Comparison of ENCODE assay signal across 16 mouse cellular contexts in genomic region chr4:41293907-41294306, GRCm38 (mm10). TPM values are rescaled to one million over a fixed set of nuclear protein-coding genes. Genes with fewer than 3 reads are reported as not detected.
DNase-seq lines count a peak whose midpoint lies in the region; ATAC-seq and TF ChIP-seq lines count a peak whose summit lies in the region.
"Had no signal": no experiment of that assay in that cellular context is flagged by ENCODE, and none has a peak within 500 bp of the region (broad histone marks: within the 10 kb centered on the region; RNA-seq: fewer than 3 reads in every experiment).

No protein-coding gene starts in this region.

- no peak overlapping the region for H3K4me3 ChIP-seq in forebrain, embryonic 13.5 days
- no peak overlapping the region for H3K4me3 ChIP-seq in layer of hippocampus, adult 2 months
- H3K4me3 ChIP-seq: heart, embryonic 15.5 days; kidney, embryonic 15.5 days; neural tube, embryonic 15.5 days had no signal

- WGBS in forebrain, embryonic 13.5 days, result 33% methylated on average over 4 of the region's 4 CpGs

- peaks cover 88% of the 10 kb centered on the region for H3K36me3 ChIP-seq in forebrain, embryonic 13.5 days (ENCODE audit: poor library complexity, severe bottlenecking)

- peaks cover 25% of the 10 kb centered on the region for H3K4me1 ChIP-seq in forebrain, embryonic 13.5 days
- H3K4me1 ChIP-seq: heart, embryonic 15.5 days; kidney, embryonic 15.5 days; neural tube, embryonic 15.5 days had no signal

- H3K27me3 ChIP-seq in forebrain, embryonic 13.5 days, result no peaks in the 10 kb centered on the region
- H3K27me3 ChIP-seq: heart, embryonic 15.5 days; kidney, embryonic 15.5 days; neural tube, embryonic 15.5 days had no signal

- peak; percentile 85 for ATAC-seq in forebrain, embryonic 13.5 days
- ATAC-seq: inflammation-experienced regulatory T-cells, adult 6 months had no signal

- H3K27ac ChIP-seq in forebrain, embryonic 13.5 days, result peak overlapping the region; percentile 75
- no peak overlapping the region for H3K27ac ChIP-seq in layer of hippocampus, adult 2 months
- H3K27ac ChIP-seq: heart, embryonic 15.5 days; kidney, embryonic 15.5 days; liver, embryonic 14.5 days; neural tube, embryonic 15.5 days had no signal

- H3K4me2 ChIP-seq in forebrain, embryonic 13.5 days, result peak overlapping the region; percentile 2; the same call in 1 of the 2 replicates
- H3K4me2 ChIP-seq: heart, embryonic 15.5 days; kidney, embryonic 15.5 days; neural tube, embryonic 15.5 days had no signal

- no peak overlapping the region for H3K9ac ChIP-seq in forebrain, embryonic 13.5 days
- H3K9ac ChIP-seq: heart, embryonic 15.5 days; kidney, embryonic 15.5 days; liver, embryonic 14.5 days; neural tube, embryonic 15.5 days had no signal

- DNase-seq in frontal cortex, postnatal 10 days (ENCODE audit: low spot score in 2 of 2), result peak; percentile 16 to 18
- no peak for DNase-seq in frontal cortex, postnatal 14 days (ENCODE audit: low spot score in 2 of 2)
- peak; percentile 96 for DNase-seq in Muller cell, postnatal 12 days (ENCODE audit: inconsistent ontology term)
- DNase-seq in layer of hippocampus, adult 2 months (ENCODE audit: low spot score in 2 of 2), result peak; percentile 33 to 58
- no peak for DNase-seq in testis, postnatal 10 days (ENCODE audit: low spot score)
- DNase-seq in spleen, postnatal 4 days (ENCODE audit: low spot score in 2 of 2), result no peak
- DNase-seq in cerebellum, adult 9-10 months, result no peak
- DNase-seq: cerebellum, adult 9-11 months; heart, adult 11 months; lung, postnatal 14 days had no signal

- TF ChIP-seq CTCF in layer of hippocampus, adult 2 months (conservative IDR thresholded peaks at IDR 0.05), result no peak

- H3K9me3 ChIP-seq in forebrain, embryonic 13.5 days (replicated peaks), result no peaks in the 10 kb centered on the region
- H3K9me3 ChIP-seq: heart, embryonic 15.5 days; kidney, embryonic 15.5 days; neural tube, embryonic 15.5 days had no signal

RNA-seq across cellular contexts. Expression of gene Ubap2, which starts 19.0 kb away (rescaled TPM):
- 56.6 and 59.0 TPM in 2 replicates for polyA plus RNA-seq in forebrain, embryonic 13.5 days (2015; fragmentation: Nextera tagmentation; extraction: Ambion mirVana)
- total RNA-seq in layer of hippocampus, adult 2 months (2021), result 10 to 100 TPM; 40.9 to 45.0 TPM

RNA-seq across cellular contexts. Expression of gene Dcaf12, which starts 20.8 kb away (rescaled TPM):
- 75.1 and 79.3 TPM in 2 replicates for polyA plus RNA-seq in forebrain, embryonic 13.5 days (2015; fragmentation: Nextera tagmentation; extraction: Ambion mirVana)
- 10 to 100 TPM; 41.0 to 41.4 TPM for total RNA-seq in layer of hippocampus, adult 2 months (2021)

RNA-seq across cellular contexts. Expression of gene Ubap1, which starts 54.9 kb away (rescaled TPM):
- 67.2 and 69.1 TPM in 2 replicates for polyA plus RNA-seq in forebrain, embryonic 13.5 days (2015; fragmentation: Nextera tagmentation; extraction: Ambion mirVana)
- 10 to 100 TPM; 39.3 to 40.4 TPM for total RNA-seq in layer of hippocampus, adult 2 months (2021)

Comparison
In these comparisons a context has a peak if more than half of its experiments do, and no peak if none do; other contexts are left out.
1. DNase-seq: peak in frontal cortex, postnatal 10 days (2 of 2), Muller cell, postnatal 12 days (single experiment) and layer of hippocampus, adult 2 months (2 of 2); none in frontal cortex, postnatal 14 days (0 of 2), testis, postnatal 10 days (single experiment), spleen, postnatal 4 days (0 of 2) and cerebellum, adult 9-10 months (single experiment).